Mouse (Mus musculus): ENCODE results near the gene Emx1.

Emx1 gene

DNA sequence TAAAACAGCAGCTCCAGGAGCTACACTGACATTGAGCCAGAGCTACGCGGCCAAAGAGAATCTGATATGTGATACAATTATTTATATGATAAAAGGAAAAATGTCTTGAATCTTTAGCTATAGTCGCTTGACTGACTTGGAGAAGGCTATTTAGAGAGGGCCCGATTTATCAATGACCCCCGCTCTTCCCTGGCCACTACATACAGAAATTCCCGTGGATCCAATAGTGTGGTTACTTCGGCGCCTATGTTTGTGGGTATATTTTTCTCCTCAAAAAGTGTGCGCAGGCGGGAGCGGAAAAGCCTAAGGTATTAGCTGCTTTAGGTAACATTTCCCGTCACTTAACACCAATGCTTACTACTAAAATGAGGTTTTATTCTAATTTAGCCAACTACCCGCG is 2.1 kb downstream of the Emx1 start:
- no peak for DNase-seq (ENCODE audit: low read depth, low spot score)

DNA sequence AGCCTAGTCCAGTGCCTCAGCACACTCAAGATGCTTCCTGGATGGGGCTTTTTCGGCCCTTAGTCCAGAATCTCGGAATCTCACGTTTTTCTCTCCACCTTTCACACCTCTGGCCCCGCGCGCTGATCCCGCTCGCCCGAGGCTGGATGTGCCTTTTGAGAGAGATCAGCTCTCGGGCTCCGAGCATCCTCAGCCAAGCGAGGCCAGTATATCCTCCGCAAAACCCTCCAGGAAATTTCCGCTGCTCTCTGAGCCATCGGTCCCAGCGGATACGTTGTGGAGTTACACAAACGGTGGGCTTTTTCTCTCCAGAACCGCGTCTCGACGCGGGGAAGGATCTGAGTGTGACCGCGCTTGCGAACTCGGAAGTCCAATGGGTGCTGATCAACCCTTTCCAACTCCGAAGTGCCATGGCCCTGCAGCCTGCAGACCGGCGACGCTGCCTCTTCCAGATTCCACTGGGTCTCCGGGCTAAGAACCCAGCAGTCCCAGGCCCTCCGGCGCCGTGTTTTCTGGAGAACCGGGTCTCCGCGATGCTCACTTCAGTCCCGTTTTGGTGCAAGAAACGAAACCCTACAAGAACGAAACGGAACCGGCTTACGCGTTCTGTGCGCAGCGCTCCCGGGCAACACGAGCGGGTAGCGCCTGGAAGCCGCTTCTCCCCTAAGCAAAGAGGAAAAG is 2.8 kb downstream of the Emx1 start:
- DNase-seq (ENCODE audit: low read depth, low spot score): no peak

DNA sequence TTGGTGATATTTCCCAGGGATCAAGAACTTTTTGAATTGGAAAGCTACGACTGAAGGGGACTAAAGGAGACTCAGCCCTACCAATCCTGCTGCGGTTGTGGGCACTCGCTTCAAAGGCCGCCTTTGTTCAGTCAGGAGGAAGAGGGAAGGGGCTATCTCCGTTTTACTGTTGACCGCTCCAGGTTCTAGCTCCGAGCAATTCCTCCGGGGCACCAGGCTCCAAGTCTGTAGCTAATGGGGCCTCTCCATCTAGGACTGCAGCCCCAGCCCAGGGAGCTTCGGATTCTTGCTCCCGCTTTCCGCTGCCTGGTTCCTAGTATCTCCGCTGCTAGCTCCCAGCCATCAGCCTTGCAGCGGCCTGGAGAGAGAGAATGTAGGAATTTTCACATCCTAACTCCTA is 3.4 kb downstream of the Emx1 start:
- DNase-seq (ENCODE audit: low read depth, low spot score): no peak

DNA sequence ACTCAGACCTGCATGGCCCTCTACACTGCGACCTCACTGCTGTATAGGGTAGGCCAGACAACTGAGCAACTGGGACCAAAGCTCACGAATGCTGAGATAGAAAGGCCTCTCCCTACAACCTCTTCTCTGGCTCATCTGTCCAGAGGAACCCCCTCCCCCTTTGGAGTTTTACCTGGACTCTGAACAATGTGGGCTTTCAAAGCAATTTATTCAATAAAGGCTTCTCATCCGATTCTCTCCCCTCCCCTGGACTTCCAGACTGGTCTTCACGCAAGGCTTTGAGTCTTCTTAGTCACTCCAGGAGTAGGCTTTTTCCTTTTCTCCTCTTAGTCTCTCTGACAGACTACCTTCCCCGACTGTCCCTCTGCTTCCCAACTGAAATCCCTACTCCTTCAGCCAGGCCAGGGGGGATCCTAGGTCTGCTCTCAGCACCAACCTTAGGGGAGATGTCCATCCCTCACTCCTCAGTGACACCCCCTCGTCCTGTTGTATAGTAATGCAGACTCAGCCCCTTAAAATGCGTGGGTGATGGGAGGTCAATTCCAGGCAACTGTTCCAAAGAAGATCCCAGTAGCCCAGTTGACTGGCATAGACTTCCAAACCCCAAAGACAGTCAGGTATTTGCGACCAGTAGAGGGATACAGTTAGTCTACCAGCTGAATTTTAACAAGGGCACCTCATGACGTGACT is 4.7 kb downstream of the Emx1 start:
- DNase-seq (ENCODE audit: low read depth, low spot score): no peak

DNA sequence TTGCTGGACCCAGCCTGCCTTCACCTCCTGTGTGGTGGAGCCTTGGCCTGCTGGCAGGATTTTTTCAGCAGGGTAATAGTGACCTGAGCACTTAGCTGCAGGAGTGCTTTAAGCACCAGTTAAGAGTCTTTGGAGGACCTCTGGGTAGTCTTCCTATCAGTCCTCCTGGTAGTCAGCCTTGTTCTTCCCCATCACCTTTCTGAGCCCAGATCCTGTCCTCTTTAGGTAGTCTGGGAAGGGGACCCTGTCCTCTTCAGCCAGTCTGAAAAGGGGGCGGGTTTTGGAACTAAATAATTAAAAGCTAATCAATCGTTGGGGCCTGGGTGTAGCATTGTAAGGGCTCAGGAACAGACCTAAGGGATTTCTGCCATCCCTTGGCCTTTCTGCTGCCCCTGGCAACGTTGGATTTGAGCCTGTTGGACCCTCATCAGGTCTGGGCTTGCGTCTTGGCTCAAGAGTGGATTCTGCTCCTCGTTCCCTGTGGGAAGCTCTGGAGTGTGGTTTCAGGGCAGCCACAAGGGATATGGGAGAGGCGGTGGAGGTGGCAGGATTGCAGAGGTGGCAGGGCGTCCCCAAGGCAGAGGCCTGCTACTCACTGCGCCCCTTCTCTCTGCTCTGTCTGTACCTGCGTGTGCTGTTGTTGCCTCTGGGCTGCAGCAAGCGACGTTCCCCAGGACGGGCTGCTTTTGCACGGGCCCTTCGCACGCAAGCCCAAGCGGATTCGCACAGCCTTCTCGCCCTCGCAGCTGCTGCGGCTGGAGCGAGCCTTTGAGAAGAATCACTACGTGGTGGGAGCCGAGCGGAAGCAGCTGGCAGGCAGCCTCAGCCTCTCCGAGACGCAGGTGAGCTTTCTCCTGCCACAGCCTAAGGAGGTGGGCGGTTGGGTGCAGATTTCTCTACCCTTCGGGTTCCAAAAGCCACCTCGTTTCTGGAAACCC is 6.4 kb downstream of the Emx1 start:
- DNase-seq (ENCODE audit: low read depth, low spot score): no peak

DNA sequence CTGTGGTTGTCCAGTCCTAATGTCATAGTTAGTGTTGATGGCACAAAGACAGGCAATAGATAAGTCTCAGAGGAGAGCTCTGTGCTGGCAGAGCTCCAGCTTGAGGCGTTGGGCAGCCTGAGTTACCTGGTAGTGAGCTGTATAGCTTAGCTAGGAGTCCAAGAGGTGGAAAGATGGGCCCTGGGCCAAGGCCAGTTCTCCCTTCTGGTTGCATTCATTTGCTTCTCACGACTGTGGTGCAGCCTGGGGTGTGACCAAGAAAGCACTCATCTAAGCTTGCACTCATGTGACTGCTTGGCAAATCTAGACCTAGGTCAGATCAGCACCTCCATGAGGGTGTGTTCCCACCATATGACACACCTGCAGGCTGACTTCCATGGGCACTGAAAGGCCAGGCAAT is 10.7 kb downstream of the Emx1 start:
- no peak for DNase-seq (ENCODE audit: low read depth, low spot score)

DNA sequence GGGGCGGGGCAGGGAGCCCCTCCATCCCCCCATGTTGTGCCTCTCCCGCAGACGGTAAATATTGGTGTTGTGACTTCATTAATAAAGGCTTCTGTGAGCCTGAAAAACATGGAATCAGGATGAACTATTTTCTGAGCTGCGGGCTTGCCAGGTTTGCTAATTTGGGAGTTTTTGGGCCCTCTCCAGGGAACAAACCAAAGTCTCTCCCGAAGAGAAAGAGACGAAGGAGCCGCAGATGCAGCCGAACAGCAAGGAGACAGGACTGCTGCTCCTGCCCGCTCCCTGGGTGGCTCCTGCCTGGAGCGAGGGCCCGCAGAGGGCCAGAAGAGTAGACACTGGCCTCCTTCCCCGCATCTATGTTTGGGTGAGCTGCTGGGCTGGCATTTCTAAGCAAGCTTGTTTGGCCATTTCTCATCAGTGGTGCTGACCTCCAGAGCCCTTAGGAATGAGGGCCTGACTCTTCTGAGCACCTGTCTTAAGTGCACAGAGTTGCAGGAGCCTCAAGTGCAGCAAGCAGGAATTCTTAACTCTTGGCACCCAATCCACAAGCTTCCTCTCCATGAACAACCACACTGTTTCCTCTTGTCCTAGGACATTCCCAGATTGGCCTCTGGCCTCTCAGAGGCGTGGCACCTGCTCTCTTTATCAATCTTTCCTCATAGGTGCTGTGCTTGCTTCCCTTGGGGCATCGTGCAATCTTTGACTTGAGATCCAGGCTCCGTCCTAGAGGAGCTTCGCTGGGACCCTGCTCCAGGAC is 19.1 kb downstream of the Emx1 start:
- DNase-seq (ENCODE audit: low read depth, low spot score): no peak

DNA sequence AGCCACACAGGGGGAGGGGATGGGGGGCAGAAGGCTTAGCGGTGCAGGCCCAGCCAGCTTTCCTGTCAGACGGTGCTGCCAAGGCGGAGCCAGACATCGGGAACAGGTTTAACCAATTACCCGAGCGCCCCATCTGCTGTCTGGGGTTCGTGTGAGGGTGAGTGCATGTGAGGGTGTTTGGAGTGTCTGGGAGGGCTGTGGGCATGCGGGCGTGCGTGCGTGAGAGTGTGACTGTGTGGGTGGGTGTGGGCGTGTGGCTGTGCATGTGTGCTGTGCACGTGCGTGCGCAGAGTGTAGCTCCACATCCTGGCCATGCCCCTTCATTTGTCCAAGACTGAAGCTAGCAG is 19.7 kb downstream of the Emx1 start:
- DNase-seq (ENCODE audit: low read depth, low spot score): no peak

DNA sequence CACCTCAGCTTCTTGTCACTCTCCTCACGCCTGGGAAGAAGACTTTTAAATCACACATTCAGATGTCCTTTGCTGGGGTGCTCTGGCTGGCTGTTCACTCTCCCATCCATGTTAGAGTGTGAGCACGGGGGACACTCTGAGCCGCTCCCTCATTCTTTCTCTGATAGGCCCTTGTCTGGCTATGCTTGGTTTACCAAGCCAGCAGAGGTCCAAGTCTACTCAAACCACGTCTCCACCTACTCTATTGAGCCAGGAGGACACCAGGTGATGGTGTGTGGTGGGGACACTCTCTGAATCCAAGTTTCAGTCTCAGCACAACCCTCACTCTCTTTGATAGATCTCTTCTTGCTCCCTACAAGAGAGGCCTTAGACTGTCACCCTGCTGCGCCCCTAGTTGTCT is 20.1 kb downstream of the Emx1 start:
- no peak for DNase-seq (ENCODE audit: low read depth, low spot score)

DNA sequence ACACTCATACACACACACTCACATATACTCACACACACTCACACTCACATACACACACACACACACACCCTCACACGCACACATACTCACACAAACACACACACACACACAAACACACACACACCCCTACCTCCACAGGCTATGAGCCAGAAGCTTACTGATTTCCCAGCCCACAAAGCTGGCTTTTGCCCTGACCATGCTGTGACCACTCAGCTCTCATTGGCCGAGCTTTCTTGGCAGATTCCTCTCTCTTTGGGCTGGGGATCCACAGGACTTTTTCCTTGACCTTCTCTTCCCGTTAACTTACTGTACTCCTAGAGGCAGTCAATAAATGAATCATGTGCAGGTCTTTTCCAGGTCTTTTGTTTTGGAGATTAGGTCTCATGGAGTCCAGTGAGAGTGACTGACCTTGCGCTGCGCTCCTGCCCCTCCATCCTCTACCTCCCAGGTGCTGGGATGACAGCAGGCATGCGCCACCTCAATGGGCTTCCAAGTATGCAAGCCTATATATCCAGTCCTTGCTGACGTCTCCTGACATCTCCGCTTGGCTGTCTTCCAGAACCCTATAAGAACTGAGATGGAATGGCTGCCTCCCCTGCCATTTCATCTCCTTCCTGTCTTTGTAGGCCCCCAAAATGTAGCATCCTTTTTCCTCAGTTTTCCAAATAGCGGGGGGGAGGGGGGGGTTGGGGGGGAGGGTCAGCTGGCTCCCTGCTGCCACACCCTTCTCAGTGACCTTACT is 22.2 kb downstream of the Emx1 start:
- no peak for DNase-seq (ENCODE audit: low read depth, low spot score)

DNA sequence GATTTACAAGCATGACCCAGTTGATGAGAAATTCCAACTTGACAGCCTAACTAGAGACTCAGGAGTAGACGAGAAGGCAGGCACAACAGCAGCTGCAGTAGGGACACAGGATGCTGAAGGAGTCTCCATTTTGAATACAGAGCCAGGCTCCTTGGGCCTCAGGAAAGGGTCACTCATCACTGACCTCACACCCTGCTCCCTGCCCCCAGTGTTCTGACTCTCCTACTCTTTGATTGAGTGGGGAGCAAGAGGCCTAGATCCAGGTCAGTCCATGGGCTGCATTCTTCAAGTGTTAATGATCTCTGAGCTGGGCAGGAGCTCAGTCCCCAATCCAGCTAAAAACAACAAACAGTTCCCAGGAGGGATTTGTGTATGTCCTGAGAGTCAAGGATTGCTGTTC is 23.4 kb downstream of the Emx1 start:
- DNase-seq (ENCODE audit: low read depth, low spot score): no peak

DNA sequence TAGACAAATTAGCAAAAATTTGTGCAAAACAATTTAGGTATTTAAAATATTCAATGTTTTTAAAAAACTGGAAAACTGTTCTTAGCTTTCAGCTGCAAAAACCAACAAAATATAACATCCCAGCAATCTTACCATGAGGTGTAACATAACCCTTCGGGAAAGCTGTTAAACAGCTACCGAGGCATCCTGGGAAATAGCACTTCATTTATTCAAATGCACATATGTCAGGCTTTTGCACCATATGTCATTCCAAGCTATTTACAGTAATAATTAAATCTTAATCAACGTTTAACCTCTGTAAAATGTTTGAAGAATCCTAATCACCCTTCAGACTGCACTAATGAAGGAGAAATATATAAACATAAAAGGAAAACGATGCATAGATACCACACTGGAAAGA is 31.0 kb downstream of the Emx1 start:
- no peak for DNase-seq (ENCODE audit: low read depth, low spot score)

DNA sequence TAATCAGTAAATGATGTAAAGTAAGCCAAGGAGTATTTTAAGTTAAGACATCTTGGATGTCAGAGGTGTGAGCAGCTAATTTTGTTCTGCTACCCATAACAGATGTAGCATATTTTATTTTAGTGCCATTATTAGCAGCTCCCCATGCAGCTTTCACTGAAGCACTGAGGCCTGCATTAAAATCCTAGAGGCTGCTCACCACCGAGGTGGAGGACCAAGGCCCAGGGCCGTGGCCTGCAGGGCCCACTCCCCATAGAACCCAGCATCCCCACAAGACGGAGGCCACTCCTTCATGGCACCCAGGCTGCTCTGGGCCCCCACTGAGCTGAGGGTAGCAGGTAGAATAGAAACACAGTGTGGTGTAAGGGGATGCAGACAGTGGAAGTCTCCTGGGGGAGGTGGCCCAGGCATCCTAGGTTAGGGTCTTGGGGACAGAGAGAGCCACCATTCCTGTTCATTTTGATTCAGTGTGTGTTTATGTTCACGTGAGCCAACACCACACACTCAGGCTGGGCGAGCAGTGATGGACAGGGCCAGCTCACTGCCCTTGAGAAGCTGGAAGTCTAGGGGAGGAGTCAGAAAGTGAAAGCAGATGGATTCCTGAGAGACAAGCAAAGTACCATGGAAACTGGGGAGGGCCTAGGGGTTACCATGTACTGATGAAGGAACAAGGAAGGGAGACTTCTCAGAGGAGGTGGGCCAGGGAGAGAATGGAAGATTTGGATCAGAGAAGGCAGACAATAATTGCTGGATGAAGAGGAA is 31.6 kb downstream of the Emx1 start:
- no peak for DNase-seq (ENCODE audit: low read depth, low spot score)

DNA sequence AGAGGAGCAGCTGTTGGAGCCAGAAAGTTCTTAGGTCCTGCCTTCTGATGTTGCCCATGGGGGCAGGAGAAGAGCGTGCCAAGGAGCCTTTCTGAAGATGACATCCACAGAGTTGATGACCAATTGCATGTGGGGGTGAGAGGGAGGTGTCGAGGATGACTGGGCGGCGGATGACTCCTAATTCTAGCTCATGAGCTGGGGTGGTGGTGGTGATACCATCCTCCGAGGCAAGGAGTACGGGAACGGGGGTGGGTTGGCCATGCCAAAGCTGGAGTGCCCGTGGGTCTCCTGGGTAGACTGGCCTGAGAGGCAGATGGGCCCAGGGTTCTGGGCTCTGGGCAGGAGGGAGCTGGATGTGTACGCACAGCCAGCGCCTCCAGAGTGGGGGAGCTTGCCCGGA is 32.5 kb downstream of the Emx1 start:
- DNase-seq (ENCODE audit: low read depth, low spot score): no peak

DNA sequence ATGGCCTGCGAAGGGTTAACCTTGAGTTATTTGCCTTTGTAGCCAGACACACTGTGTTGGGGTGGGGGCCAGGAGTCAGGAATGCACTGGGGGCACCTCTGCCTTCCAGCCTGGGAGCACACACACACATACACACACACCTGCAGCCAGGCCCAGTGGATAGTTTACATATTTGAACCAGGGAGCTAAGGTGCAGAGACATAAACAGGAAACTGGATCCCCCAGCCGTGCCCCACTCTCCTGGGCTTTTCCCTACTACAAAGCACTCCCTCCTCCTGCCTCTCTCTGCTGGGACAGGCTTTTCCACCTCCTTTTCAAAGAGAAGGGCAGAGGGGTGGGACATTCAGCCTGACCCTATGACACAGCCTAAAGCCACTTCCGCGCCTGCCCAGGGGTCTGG is 33.7 kb downstream of the Emx1 start:
- no peak for DNase-seq (ENCODE audit: low read depth, low spot score)

DNA sequence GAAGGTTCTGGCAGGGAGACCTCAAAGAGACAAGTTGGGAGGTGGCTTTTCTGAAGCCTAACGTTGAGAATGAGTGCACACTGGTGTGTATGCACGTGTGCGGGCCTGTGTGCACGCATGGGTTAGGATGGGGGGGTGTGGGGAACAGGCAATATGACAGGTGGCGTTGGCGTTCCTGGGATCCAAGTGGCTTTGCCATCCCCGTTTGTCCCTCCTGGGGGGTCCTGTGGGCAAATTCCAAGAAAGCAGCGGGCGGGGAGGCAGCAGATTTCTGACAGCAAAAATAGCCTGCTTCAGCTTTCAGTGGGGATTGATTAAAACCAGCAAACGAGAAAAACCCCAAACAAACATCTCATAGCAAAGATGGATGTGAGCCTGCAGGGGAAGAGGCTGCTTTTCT is 35.3 kb downstream of the Emx1 start:
- DNase-seq (ENCODE audit: low read depth, low spot score): no peak

DNA sequence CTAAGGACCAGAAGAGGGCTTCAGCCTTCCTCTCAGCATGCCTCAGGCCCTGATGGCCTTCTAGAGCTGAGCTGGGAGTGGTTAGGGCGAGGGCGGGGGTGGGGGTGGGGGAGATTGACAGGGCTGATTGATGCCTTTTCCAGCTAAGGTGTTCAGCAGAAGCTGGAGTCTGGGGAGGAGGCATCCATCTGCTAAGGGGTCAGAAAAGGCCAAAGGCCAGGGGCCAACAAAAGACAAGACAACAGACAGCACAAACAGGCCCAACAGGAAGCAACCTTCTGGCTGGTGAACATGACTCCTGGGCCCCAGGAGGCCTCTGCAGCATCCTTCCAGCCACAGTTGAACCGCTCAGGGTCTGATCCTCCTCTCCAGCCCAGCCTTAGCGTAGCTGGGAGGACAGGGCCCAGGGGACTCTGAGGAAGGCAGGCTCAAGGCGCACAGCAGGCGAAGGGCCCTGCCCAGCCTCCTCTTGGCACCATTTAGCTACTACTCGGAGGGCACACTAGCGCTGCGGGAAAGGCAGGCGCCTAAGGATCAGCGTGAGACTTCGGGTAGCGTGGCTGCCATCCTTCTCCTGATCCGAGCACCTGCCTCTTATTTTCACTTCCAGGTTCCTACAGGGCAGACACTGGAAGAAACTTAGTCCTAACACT is 36.4 kb downstream of the Emx1 start:
- no peak for DNase-seq (ENCODE audit: low read depth, low spot score)

DNA sequence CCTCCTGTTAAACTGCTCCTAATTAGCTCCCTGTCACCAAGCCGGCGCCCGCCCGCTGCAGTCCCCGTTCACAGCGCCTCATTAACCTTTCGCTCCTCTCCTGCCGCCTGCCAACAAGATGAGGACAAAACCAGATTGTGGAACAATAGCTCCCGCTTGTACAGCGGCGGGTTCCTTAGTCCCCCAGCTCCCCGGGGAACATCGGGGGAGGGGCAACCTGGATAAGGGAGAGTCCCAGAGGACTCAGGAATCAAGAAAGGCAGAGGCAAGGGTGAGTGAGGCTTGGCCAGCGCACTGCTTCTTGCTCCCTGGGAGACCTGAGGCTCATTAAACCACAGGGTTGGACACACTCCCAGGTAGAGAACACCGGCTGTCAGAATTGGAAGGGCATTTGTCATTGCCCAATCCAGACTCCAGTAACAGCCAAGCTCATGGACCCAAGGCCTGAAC is 37.2 kb downstream of the Emx1 start:
- no peak for DNase-seq (ENCODE audit: low read depth, low spot score)

DNA sequence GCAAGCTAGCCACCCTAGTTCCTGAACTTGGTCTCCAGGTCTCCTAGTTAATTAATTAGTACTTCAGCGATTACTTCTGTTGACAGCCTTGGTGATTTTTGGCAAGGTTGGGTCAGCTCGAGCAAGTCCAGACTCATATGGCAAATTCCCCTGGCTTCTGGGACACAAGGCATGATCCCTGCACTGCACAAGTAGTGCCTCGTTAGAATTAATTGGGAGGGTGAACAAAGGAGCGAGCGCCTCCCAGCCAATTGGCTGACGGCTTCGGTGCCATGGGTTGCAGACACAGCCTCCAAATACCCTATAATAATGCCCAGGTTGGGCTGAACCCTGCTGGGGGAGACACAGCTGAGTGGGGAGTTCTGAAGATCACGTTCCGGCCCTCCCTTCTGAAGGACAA is 39.3 kb downstream of the Emx1 start:
- DNase-seq (ENCODE audit: low read depth, low spot score): no peak

DNA sequence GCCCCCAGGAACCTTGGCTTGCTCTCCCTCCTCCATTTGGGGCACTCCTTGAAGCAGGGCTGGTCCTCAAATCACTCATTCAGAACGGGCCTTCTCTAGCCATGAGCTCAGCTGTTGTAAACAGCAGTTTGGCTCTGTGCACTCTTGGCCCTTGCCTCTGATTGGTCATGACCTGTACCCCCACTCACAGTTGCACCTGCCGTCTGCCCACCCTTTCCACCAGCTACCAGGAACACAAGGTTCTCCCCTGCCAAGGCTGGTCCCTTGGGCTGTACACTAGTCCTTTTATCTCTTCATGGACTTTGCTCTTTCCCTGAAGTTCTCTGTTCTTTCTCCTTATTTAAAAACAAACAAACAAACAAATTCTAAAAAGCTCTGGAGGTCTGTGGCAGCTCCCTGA is 40.3 kb downstream of the Emx1 start:
- DNase-seq (ENCODE audit: low read depth, low spot score): no peak
